ENCODE assay signal across 9 mouse cellular contexts in genomic region chr4:117252351-117252750, GRCm38 (mm10). TPM values are rescaled to one million over a fixed set of nuclear protein-coding genes. Genes with fewer than 3 reads are reported as not detected.
DNase-seq lines count a peak whose midpoint lies in the region; ATAC-seq and TF ChIP-seq lines count a peak whose summit lies in the region.
"Had no signal": no experiment of that assay in that cellular context is flagged by ENCODE, and none has a peak within 500 bp of the region (broad histone marks: within the 10 kb centered on the region; RNA-seq: fewer than 3 reads in every experiment).

No protein-coding gene starts in this region.

- H3K36me3 ChIP-seq in heart, embryonic 13.5 days, result no peaks in the 10 kb centered on the region
- H3K36me3 ChIP-seq in liver, embryonic 14.5 days (replicated peaks; ENCODE audit: control insufficient read depth, insufficient read depth, low read depth), result no peaks in the 10 kb centered on the region
- no peaks in the 10 kb centered on the region for H3K36me3 ChIP-seq in small intestine, adult 2 months (ENCODE audit: control insufficient read depth, insufficient read depth, low read length)

- TF ChIP-seq POLR2A in small intestine, adult 2 months (IDR thresholded peaks at IDR 0.05; ENCODE audit: low read depth, low read length), result no peak

- ATAC-seq in heart, embryonic 13.5 days (ENCODE audit: extremely low read depth, insufficient number of reproducible peaks, low FRiP score, low TSS enrichment), result no peak
- no peak for ATAC-seq in liver, embryonic 14.5 days (ENCODE audit: insufficient read depth)

- peak overlapping the region; percentile 73 for H3K27ac ChIP-seq in heart, embryonic 13.5 days (replicated peaks)
- H3K27ac ChIP-seq in liver, embryonic 14.5 days, result no peak overlapping the region; the same call in 1 of the 2 replicates
- no peak overlapping the region for H3K27ac ChIP-seq in small intestine, adult 2 months (ENCODE audit: insufficient read depth, low read depth, low read length)

- peak overlapping the region; percentile 81 for H3K9ac ChIP-seq in heart, embryonic 13.5 days
- H3K9ac ChIP-seq in liver, embryonic 14.5 days (replicated peaks), result peak overlapping the region; percentile 40

- WGBS in heart, embryonic 13.5 days, result 24% methylated on average over 5 of the region's 5 CpGs
- 68% methylated on average over 5 of the region's 5 CpGs for whole genome bisulfite sequencing in liver, embryonic 14.5 days (ENCODE audit: insufficient replicate concordance)
- WGBS in small intestine, adult 2 months, result 24% methylated on average over 5 of the region's 5 CpGs

- TF ChIP-seq CTCF in liver, embryonic 14.5 days (IDR thresholded peaks at IDR 0.05; ENCODE audit: low read depth), result no peak
- TF ChIP-seq CTCF in small intestine, adult 2 months (IDR thresholded peaks at IDR 0.05; ENCODE audit: extremely low read depth, insufficient read length, insufficient replicate concordance, low read depth, low read length), result no peak

- H3K4me3 ChIP-seq in heart, embryonic 13.5 days, result peak overlapping the region; percentile 61
- H3K4me3 ChIP-seq in liver, embryonic 14.5 days (ENCODE audit: insufficient read depth in 1 of 2, low read depth in 2 of 2, low read length in 2 of 2), result peak overlapping the region; percentile 61 to 83
- peak overlapping the region; percentile 77 for H3K4me3 ChIP-seq in small intestine, adult 2 months (ENCODE audit: low read depth, low read length)

- no peaks in the 10 kb centered on the region for H3K9me3 ChIP-seq in heart, embryonic 13.5 days
- no peaks in the 10 kb centered on the region for H3K9me3 ChIP-seq in liver, embryonic 14.5 days (ENCODE audit: control insufficient read depth, low read length)

- DNase-seq in adrenal gland, adult 2 months, result peak; percentile 80
- DNase-seq in adrenal gland, postnatal 4 days (ENCODE audit: low spot score in 2 of 2), result no peak
- peak; percentile 77 for DNase-seq in adrenal gland, postnatal 14 days
- DNase-seq in liver, embryonic 14.5 days (ENCODE audit: low read depth in 3 of 3, low spot score in 3 of 3), result no peak
- DNase-seq in cerebellum, adult 11-12 months, result no peak
- no peak for DNase-seq in frontal cortex, postnatal 14 days (ENCODE audit: low spot score in 2 of 2)

- no peak for TF ChIP-seq EP300 in liver, embryonic 14.5 days (IDR thresholded peaks at IDR 0.05; ENCODE audit: low read depth)

- H3K4me2 ChIP-seq in heart, embryonic 13.5 days, result peak overlapping the region; percentile 69
- H3K4me2 ChIP-seq in liver, embryonic 14.5 days (ENCODE audit: low read depth), result peak overlapping the region; percentile 78

- H3K4me1 ChIP-seq in heart, embryonic 13.5 days, result peaks cover 43% of the 10 kb centered on the region
- peaks cover 8 to 11% of the 10 kb centered on the region in 2 experiments for H3K4me1 ChIP-seq in liver, embryonic 14.5 days (replicated peaks; ENCODE audit: control insufficient read depth in 2 of 2, insufficient read depth in 2 of 2, low read length in 1 of 2)
- peaks cover 4% of the 10 kb centered on the region; the same call in 1 of the 2 replicates for H3K4me1 ChIP-seq in small intestine, adult 2 months (ENCODE audit: control insufficient read depth, insufficient read depth, insufficient read length, low read length)

- no peaks in the 10 kb centered on the region for H3K27me3 ChIP-seq in heart, embryonic 13.5 days (replicated peaks)
- no peaks in the 10 kb centered on the region for H3K27me3 ChIP-seq in liver, embryonic 14.5 days (ENCODE audit: control insufficient read depth, insufficient read depth, low read length)
- no peaks in the 10 kb centered on the region for H3K27me3 ChIP-seq in small intestine, adult 2 months (ENCODE audit: control insufficient read depth, insufficient read depth, low read length)

RNA-seq across cellular contexts. Expression of gene Armh1, which starts 0.4 kb away (rescaled TPM):
- total RNA-seq in adrenal gland, adult 2 months (2021), result 1 to 10 TPM; 2.2 to 2.8 TPM
- 6.1 and 6.7 TPM in 2 replicates for polyA plus RNA-seq in adrenal gland, adult 2 months (2012; rRNA removed)
- total RNA-seq in adrenal gland, postnatal 4 days (2021), result 1 to 10 TPM; 2.0 to 2.3 TPM
- 2.2 and 2.4 TPM in 2 replicates for total RNA-seq in adrenal gland, postnatal 14 days (2021)
- 0.35 and 0.51 TPM in 2 replicates for polyA plus RNA-seq in heart, embryonic 13.5 days (2015; fragmentation: Nextera tagmentation; extraction: Ambion mirVana)
- polyA plus RNA-seq in liver, embryonic 14.5 days (2012; rRNA removed), result 0.08 TPM in 1 of 2 replicates, not detected in the other
- polyA plus RNA-seq in liver, embryonic 14.5 days (2014; fragmentation: Nextera tagmentation; extraction: Ambion mirVana), result not detected in 2 replicates
- not detected in 2 replicates for polyA plus RNA-seq in small intestine, adult 2 months (2012; rRNA removed)
- total RNA-seq: hematopoietic stem cell, adult 5-6 weeks had no signal

RNA-seq across cellular contexts. Expression of gene Tmem53, which starts 0.6 kb away (rescaled TPM):
- total RNA-seq in adrenal gland, adult 2 months (2021), result 10 to 100 TPM; 57.3 to 75.3 TPM
- 172 and 232 TPM in 2 replicates for polyA plus RNA-seq in adrenal gland, adult 2 months (2012; rRNA removed)
- 10 to 100 TPM; 50.7 to 56.9 TPM for total RNA-seq in adrenal gland, postnatal 4 days (2021)
- total RNA-seq in adrenal gland, postnatal 14 days (2021), result 53.1 and 57.3 TPM in 2 replicates
- polyA plus RNA-seq in heart, embryonic 13.5 days (2015; fragmentation: Nextera tagmentation; extraction: Ambion mirVana), result 25.0 and 28.5 TPM in 2 replicates
- 2.4 and 3.1 TPM in 2 replicates for polyA plus RNA-seq in liver, embryonic 14.5 days (2012; rRNA removed)
- polyA plus RNA-seq in liver, embryonic 14.5 days (2014; fragmentation: Nextera tagmentation; extraction: Ambion mirVana), result 6.7 and 7.6 TPM in 2 replicates
- 13.7 and 19.0 TPM in 2 replicates for polyA plus RNA-seq in small intestine, adult 2 months (2012; rRNA removed)
- total RNA-seq: hematopoietic stem cell, adult 5-6 weeks had no signal

Comparison
In these comparisons a context has a peak if more than half of its experiments do, and no peak if none do; other contexts are left out.
1. DNase-seq: peak in adrenal gland, adult 2 months (single experiment) and adrenal gland, postnatal 14 days (single experiment); none in adrenal gland, postnatal 4 days (0 of 2), liver, embryonic 14.5 days (0 of 3), cerebellum, adult 11-12 months (single experiment) and frontal cortex, postnatal 14 days (0 of 2).
2. Peak in every context shown above with its lines, with median percentiles within 50 percentile points of each other: H3K4me3 ChIP-seq.